Mouse (Mus musculus): ENCODE measurements at regions not wholly inside any gene's neighbourhood (a gene's known extent, or its start where the extent isn't known, plus 50 kb on each side); places are given as distances from the start of the nearest gene placed in this dataset.

DNA sequence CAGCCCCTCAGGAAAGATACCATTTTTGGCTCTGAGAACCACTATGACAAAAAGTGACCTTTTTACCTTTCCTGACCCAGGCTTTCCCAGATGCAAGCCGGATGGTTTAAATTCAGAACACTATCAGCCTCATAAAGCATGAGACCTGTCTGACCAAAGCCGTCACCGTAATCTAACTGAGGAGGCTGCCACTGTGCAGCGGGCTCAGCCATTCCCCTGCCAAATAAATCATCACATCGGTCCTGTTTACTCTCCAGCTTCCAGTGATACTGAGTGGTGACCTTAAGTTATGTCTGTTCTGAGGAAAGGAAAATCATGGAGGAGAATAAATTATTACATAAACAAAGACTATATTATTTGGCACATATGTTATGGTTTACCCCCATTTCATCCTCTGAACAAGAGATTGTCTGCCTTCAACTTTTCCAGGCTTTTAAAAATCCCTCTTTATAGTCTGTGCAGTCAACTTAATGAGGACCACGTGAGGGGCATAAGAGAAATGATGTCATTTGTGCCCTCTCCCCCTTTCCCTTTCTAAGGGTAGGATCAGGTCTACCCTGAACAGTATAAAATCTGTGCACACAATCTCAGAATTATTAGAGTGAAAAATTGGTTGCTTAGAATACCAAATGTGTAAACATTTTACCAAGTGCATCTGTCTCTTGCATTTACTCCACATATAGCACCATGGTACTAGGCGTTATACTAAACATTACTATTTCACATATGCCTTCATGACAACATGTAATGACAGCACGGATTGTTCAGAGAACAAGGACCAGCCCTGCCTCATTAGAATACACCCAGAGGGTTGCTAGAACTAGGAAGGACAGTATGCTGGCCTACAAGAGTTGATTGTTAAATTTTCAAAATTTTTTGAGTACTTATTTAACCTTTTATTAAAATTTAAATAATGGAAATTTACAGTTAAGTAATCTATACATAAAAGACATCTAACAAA is 401.9 kb upstream of the Xrcc4 start:
- Histone ChIP-seq H3K27ac (no peak overlapping the region), H3K9ac (no peak overlapping the region), H3K4me2 (replicated peaks) (peak overlapping the region; percentile 19; the same call in 1 of the 2 replicates), H3K4me1 (peaks cover 9% of the 10 kb centered on the region), H3K4me3 (no peak overlapping the region), H3K9me3 (no peaks in the 10 kb centered on the region), H3K36me3 (no peaks in the 10 kb centered on the region), H3K27me3 (no peaks in the 10 kb centered on the region)
- 20% methylated on average over 8 of the region's 8 CpGs for WGBS
- peak; percentile 48; the same call in 1 of the 2 replicates for ATAC-seq (ENCODE audit: low FRiP score, low read depth)

DNA sequence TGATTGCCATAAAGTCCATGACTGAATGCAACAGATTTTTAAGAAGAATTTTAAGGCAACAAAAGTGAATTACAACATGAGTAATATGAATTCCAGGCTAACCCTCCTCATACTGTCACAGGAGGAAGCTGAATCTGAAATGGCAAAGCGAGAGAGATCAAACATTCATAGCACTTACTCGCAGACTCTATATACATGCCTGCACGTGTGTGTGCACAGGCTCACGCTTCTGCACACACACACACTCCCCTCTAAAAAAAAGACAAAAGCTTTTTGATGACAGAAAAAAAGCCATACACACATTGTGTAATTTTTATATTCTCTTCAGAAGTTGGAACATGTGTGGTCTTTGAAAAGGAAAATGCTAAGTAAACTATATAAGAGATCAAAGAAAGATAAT is 391.1 kb upstream of the Xrcc4 start:
- no peaks in the 10 kb centered on the region for H3K9me3 ChIP-seq
- WGBS, result 69% methylated on average over 4 of the region's 4 CpGs
- no peak overlapping the region for H3K4me3 ChIP-seq
- no peaks in the 10 kb centered on the region for H3K4me1 ChIP-seq
- no peaks in the 10 kb centered on the region for H3K27me3 ChIP-seq
- no peaks in the 10 kb centered on the region for H3K36me3 ChIP-seq
- H3K4me2 ChIP-seq (replicated peaks), result no peak overlapping the region
- no peak overlapping the region for H3K27ac ChIP-seq
- no peak for ATAC-seq (ENCODE audit: low FRiP score, low read depth)
- H3K9ac ChIP-seq, result no peak overlapping the region

DNA sequence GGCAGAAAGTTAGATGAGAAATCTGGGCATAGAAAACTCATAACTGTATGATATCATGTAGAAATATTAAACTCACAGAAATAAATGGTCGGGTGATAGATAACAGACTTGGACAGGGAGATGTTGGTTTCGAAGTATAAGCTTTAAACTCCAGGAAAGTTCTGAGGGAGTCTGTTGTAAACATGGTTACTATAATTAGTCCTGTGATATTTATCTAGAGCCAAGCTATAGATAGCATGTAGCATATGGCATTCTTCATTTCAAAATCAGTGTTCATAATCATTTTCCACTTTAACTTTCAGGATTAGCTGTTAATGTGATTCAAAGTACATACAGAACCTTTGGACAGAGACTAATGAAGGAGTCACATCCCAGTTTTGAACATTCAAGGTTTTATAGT is 387.5 kb upstream of the Xrcc4 start:
- H3K4me3 ChIP-seq, result no peak overlapping the region
- no peaks in the 10 kb centered on the region for H3K36me3 ChIP-seq
- no peak overlapping the region for H3K9ac ChIP-seq
- H3K4me2 ChIP-seq (replicated peaks), result no peak overlapping the region
- H3K9me3 ChIP-seq, result no peaks in the 10 kb centered on the region
- no peak for ATAC-seq (ENCODE audit: low FRiP score, low read depth)
- H3K27ac ChIP-seq, result no peak overlapping the region
- H3K4me1 ChIP-seq, result 0 out of 2 replicates have a peak, but pooled peaks cover 6% of the 10 kb centered on the region
- 83% methylated on average over 2 of the region's 2 CpGs for WGBS
- H3K27me3 ChIP-seq, result no peaks in the 10 kb centered on the region

DNA sequence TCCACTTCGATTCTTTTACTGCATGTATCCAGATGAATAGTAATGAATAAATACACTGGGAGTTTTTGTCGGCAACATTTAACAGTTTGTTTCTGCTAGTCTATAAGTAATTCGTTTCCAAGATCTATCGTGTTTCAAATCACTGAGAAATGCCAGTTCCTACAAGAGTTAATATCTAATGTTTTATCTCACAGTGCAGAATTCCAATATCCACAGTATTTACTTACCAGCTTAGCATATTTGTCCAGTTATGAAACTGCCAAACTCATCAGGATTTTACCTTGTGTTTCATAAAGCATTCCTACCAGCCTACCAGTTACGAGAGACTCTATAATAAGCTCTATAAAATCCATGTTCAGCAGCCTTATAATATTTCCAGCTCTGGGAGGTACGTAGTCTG is 385.1 kb upstream of the Xrcc4 start:
- no peak for ATAC-seq (ENCODE audit: low FRiP score, low read depth)
- Histone ChIP-seq H3K9me3 (no peaks in the 10 kb centered on the region), H3K27ac (no peak overlapping the region), H3K9ac (no peak overlapping the region), H3K4me2 (replicated peaks) (no peak overlapping the region), H3K4me1 (0 out of 2 replicates have a peak, but pooled peaks cover 6% of the 10 kb centered on the region), H3K27me3 (no peaks in the 10 kb centered on the region), H3K36me3 (no peaks in the 10 kb centered on the region), H3K4me3 (no peak overlapping the region)
- 67% methylated on average over 6 of the region's 6 CpGs for WGBS

DNA sequence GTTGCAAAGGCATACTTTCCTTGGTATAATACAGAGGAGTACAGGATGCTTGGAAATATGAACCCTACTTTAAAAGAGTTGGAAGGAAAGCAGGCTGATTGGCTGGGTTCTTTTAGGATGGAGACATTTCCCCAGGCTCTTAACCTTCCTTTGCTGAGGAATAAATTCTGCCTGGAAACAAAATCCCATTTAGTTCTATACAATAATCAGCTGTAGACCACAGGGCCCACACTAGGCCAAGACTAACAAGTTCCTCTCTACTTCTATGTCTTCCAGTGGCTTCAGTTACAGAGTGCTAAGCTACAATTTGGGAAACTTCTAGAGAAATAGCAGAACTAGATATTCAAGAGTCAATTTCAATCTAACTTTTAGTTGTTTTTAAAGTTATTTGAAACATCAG is 384.6 kb upstream of the Xrcc4 start:
- Histone ChIP-seq H3K27me3 (no peaks in the 10 kb centered on the region), H3K4me1 (0 out of 2 replicates have a peak, but pooled peaks cover 6% of the 10 kb centered on the region), H3K27ac (no peak overlapping the region), H3K4me2 (replicated peaks) (no peak overlapping the region), H3K9ac (no peak overlapping the region), H3K9me3 (no peaks in the 10 kb centered on the region), H3K36me3 (no peaks in the 10 kb centered on the region), H3K4me3 (no peak overlapping the region)
- no peak for ATAC-seq (ENCODE audit: low FRiP score, low read depth)

DNA sequence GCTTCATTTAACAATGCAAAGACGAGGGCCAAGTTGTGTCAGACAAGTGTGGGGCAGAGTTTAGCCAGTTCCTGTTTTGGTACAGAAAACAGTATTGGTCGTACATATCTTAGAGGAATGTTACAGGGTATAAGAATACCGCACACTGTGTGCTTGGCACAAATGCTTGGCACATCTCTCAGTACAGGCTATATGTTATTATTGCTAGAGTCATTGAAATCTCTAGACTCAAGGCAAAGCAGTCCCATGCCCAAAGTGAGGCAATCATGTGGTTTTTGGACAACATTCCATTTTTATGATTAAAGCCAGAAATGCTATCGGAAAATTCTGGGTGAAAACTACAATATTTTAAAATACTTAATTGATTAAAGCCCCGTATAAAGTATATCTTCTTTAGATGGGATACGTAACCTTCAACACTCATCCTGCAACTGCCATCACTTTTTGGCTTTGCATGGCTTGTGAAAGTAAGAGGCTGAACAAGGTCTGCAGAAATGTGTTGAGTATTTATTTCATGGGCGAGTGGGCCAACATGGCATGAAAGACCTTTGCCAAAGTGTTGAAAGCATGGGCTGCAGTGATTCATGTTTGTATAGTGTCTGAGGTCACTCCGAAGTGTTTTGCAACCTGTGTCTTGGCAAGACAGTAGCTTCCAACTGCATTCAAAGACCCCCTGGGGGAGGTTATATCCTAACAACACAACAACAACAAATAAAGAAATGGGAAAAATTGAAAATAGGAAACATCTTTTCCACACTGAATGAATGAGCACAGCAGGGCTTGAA is 383.8 kb upstream of the Xrcc4 start:
- Histone ChIP-seq H3K36me3 (no peaks in the 10 kb centered on the region), H3K27ac (no peak overlapping the region), H3K4me3 (no peak overlapping the region), H3K4me1 (0 out of 2 replicates have a peak, but pooled peaks cover 6% of the 10 kb centered on the region), H3K9me3 (no peaks in the 10 kb centered on the region), H3K4me2 (replicated peaks) (no peak overlapping the region), H3K27me3 (no peaks in the 10 kb centered on the region), H3K9ac (no peak overlapping the region)
- WGBS, result 83% methylated on average over 8 of the region's 8 CpGs
- ATAC-seq (ENCODE audit: low FRiP score, low read depth), result no peak

DNA sequence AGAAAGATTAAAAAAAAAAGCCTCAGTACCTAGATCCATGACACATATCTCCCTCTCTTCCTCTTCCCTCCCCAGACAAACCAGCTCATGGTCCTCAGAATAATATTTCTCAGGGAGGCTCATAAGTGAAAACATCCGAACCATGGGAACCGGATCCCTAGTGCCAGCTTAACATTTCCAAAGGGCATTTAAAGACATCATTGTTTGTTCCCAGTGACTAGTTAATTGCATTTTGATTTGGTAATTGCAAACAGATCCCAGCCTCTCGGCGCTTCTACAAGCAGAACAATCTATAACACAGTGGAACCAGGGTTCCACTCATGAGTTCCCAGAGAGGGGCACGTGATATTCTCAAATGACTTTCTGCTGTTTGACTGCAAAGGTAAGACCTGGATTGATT is 376.7 kb upstream of the Xrcc4 start:
- no peaks in the 10 kb centered on the region for H3K9me3 ChIP-seq
- H3K9ac ChIP-seq, result no peak overlapping the region
- 15% methylated on average over 5 of the region's 5 CpGs for WGBS
- no peaks in the 10 kb centered on the region for H3K27me3 ChIP-seq
- H3K4me1 ChIP-seq, result peaks cover 14% of the 10 kb centered on the region
- H3K4me3 ChIP-seq, result no peak overlapping the region
- H3K4me2 ChIP-seq (replicated peaks), result no peak overlapping the region
- no peak overlapping the region for H3K27ac ChIP-seq
- H3K36me3 ChIP-seq, result no peaks in the 10 kb centered on the region
- no peak; the same call in 1 of the 2 replicates for ATAC-seq (ENCODE audit: low FRiP score, low read depth)

DNA sequence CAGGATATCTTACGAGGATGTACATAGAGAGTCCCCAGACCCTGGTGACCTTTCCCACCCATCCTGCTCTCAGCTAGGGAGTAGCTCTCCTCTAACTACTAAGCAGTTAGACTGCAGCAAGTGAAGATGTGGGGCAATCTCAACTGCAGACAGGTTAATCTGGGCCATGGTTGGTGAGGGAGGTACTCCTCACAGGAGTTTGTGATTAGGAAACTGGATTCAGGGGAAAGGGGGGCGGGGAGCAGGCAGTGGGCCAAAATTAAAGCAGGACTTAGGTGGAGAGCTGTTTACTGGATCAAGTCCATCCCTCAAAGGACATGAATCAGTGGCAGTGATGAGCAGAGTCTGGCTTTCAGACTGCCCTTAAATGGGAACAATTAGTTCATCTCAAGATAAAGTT is 374.6 kb upstream of the Xrcc4 start:
- Histone ChIP-seq H3K27ac (no peak overlapping the region), H3K9ac (no peak overlapping the region), H3K9me3 (no peaks in the 10 kb centered on the region), H3K4me2 (replicated peaks) (no peak overlapping the region), H3K36me3 (no peaks in the 10 kb centered on the region), H3K4me1 (peaks cover 14% of the 10 kb centered on the region), H3K27me3 (no peaks in the 10 kb centered on the region), H3K4me3 (no peak overlapping the region)
- WGBS, result 73% methylated on average over 2 of the region's 2 CpGs
- no peak for ATAC-seq (ENCODE audit: low FRiP score, low read depth)

DNA sequence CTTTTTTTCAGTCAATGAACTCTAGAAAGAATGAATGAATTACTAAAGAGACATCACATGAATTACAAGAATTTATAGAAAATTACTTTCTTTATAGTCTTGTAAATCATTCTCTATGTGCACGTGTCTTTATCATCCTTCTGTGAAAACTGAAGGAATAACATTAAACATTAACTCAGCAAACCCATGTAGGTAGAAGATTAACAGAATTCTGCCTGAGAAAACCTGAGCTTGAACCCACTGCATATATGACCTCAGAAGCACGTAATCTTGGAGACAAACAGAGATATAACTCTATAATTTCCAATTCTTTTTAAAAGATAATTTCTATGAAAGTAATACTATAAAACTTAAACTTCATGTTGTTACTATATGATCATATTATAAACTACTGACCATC is 374.0 kb upstream of the Xrcc4 start:
- H3K4me2 ChIP-seq (replicated peaks), result no peak overlapping the region
- 74% methylated on average over 2 of the region's 2 CpGs for WGBS
- no peak overlapping the region for H3K9ac ChIP-seq
- no peak for ATAC-seq (ENCODE audit: low FRiP score, low read depth)
- H3K27ac ChIP-seq, result no peak overlapping the region
- H3K9me3 ChIP-seq, result no peaks in the 10 kb centered on the region
- peaks cover 14% of the 10 kb centered on the region for H3K4me1 ChIP-seq
- no peaks in the 10 kb centered on the region for H3K27me3 ChIP-seq
- H3K4me3 ChIP-seq, result no peak overlapping the region
- H3K36me3 ChIP-seq, result no peaks in the 10 kb centered on the region

DNA sequence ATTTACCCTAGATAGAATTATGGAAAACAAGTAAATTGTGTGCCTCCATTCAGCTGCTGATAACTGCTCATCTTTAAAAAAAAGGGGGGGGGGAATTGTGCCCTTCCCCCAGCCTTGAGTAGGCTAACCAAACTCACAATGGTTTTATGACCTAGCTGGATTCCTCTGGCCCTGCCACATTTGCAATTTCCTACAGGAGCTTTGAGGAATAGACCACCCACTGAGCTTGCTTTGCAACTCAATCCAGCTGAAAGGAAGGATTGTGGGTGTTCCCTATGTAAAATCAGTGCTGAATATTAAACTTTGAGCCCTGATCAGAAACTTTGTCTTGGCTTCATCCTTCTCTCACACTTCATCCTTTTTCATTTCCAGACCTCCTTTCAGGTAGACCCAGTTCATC is 365.2 kb upstream of the Xrcc4 start:
- Histone ChIP-seq H3K9me3 (peaks cover 8% of the 10 kb centered on the region; the same call in 1 of the 2 replicates), H3K9ac (no peak overlapping the region), H3K4me2 (replicated peaks) (no peak overlapping the region), H3K27me3 (no peaks in the 10 kb centered on the region), H3K4me3 (no peak overlapping the region), H3K4me1 (no peaks in the 10 kb centered on the region), H3K36me3 (no peaks in the 10 kb centered on the region), H3K27ac (no peak overlapping the region)
- ATAC-seq (ENCODE audit: low FRiP score, low read depth), result no peak

DNA sequence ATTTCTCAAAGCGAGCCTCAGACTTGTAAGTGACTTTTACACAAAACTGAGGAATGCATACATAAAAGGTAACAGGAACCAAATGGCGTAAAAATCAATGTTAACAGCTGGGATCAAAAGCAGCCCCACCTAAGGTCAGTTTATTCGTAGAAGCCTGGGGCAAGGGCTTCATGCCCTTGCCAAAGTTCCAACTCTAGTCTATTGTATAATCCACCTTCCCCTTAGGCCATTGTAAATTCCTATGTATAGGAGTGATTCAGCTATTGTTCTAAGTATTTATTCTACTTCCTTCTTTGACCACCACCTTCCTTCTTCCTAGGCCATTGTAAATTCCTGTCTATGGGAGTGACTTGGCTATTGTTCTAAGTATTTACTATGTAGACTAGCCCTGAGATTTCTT is 337.5 kb upstream of the Xrcc4 start:
- Histone ChIP-seq H3K4me2 (replicated peaks) (no peak overlapping the region), H3K27ac (no peak overlapping the region), H3K4me3 (no peak overlapping the region), H3K4me1 (peaks cover 13% of the 10 kb centered on the region; the same call in 1 of the 2 replicates), H3K9ac (no peak overlapping the region), H3K27me3 (no peaks in the 10 kb centered on the region), H3K9me3 (0 out of 2 replicates have a peak, but pooled peaks cover 2% of the 10 kb centered on the region), H3K36me3 (no peaks in the 10 kb centered on the region)
- no peak for ATAC-seq (ENCODE audit: low FRiP score, low read depth)
- WGBS, result 76% methylated on average over 3 of the region's 3 CpGs

DNA sequence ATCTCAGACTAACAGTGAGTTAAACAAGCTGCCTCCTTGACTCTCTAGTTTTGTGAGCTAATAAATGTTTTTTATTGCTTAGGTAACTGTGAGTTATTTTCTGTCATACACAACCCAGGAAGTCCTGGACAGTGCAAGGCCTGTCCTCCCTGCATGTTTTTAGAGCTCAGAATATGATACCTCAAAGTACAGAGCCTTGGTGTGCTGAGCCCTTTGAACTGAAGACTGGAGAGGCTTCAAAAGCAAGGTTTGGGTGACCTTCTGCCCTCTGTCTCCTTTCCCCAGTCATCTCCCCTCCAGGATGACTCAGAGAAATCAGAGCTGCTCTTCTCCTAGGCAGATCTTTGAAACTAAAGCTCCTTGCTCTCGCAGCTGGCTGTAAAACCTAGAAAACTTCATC is 336.0 kb upstream of the Xrcc4 start:
- 32% methylated on average over 1 of the region's 1 CpGs for WGBS

More for the DNA sequence above, 336.0 kb upstream of the Xrcc4 start:
- Histone ChIP-seq H3K27ac (no peak overlapping the region), H3K4me2 (replicated peaks) (no peak overlapping the region), H3K36me3 (no peaks in the 10 kb centered on the region), H3K9me3 (0 out of 2 replicates have a peak, but pooled peaks cover 2% of the 10 kb centered on the region), H3K4me1 (peaks cover 15% of the 10 kb centered on the region), H3K4me3 (no peak overlapping the region), H3K27me3 (no peaks in the 10 kb centered on the region), H3K9ac (no peak overlapping the region)
- peak; percentile 28; the same call in 1 of the 2 replicates for ATAC-seq (ENCODE audit: low FRiP score, low read depth)

Data from limb, embryonic 13.5 days (tissue).